Mouse (Mus musculus) gastrocnemius, postnatal 10 days (tissue): ENCODE data around the gene Eno4. TPM values are rescaled to one million over a fixed set of nuclear protein-coding genes. Genes with fewer than 3 reads are reported as not detected.

ENCODE experiments used
- DNase-seq: peaks from one replicate; pipeline ENCODE4 v3.0.0; 2021; ENCODE audit warnings: mixed read lengths
- microRNA-seq, 2 experiments: library from miRNA; unstranded; fragments of <30 nt; microRNA quantifications; one replicate each; pipeline ENCODE4 v1.2.0; 2021
- total RNA-seq, 2 experiments: library from RNA; stranded (reverse); gene quantifications; 2 replicates each; pipeline ENCODE4 v1.2.3; 2021

Gene Eno4
- total RNA-seq, 2 experiments from 2014 or later, result 0.09 TPM; not detected in 1

- no peak for DNase-seq
Observed at GRCm38 (mm10) chr19:58975216-58975863, 32.1 kb downstream of the Eno4 start.

GRCm38 (mm10) chr19:58978401-58979171 lies 35.4 kb downstream of the Eno4 start:
- no peak for DNase-seq

GRCm38 (mm10) chr19:58979436-58980055 lies 36.3 kb downstream of the Eno4 start:
- DNase-seq, result peak; percentile 46

GRCm38 (mm10) chr19:58980056-58980440 lies 36.8 kb downstream of the Eno4 start:
- no peak for DNase-seq

- DNase-seq, result no peak
Observed at GRCm38 (mm10) chr19:58981571-58981970, 38.3 kb downstream of the Eno4 start.

GRCm38 (mm10) chr19:59002827-59003226 lies 59.6 kb downstream of the Eno4 start:
- DNase-seq, result no peak

- no peak for DNase-seq
Observed at GRCm38 (mm10) chr19:59006577-59007340, 63.5 kb downstream of the Eno4 start.

GRCm38 (mm10) chr19:59010802-59011201 lies 67.6 kb downstream of the Eno4 start:
- no peak for DNase-seq

Small RNA genes within 50 kb of the gene (microRNA-seq; reads per million reads assigned to microRNA genes)
- gene Mir3086, result 0.95 to 1.5 reads per million in 2 experiments

Other genes starting within 250 kb of the Eno4 start
- not detected for gene Pnliprp1, start 214.5 kb upstream of the Eno4 start, total RNA-seq
- gene Pnliprp2, start 183.7 kb upstream of the Eno4 start, total RNA-seq, result not detected
- not detected for gene 1700019N19Rik, start 149.0 kb upstream of the Eno4 start, total RNA-seq
- 10 to 100 TPM; 16.2 to 16.8 TPM for gene Hspa12a, start 229 bp downstream of the Eno4 start, total RNA-seq
- gene Shtn1, start 132.7 kb downstream of the Eno4 start, total RNA-seq, result 1 to 10 TPM; 2.2 to 3.7 TPM
- not detected for gene Vax1, start 226.6 kb downstream of the Eno4 start, total RNA-seq